Mouse (Mus musculus) left cerebral cortex, adult 2 months (tissue): ENCODE results near the gene Lce6a. TPM values are rescaled to one million over a fixed set of nuclear protein-coding genes. Genes with fewer than 3 reads are reported as not detected.

ENCODE experiments used
- DNase-seq, 2 experiments: peaks; one replicate each; pipeline ENCODE4 v3.0.0; 2021 to 2022; ENCODE audit warnings: low spot score in 2 of 2, mixed read lengths in 1 of 2; ENCODE audit errors: extremely low spot score in 1 of 2
- H3K27ac ChIP-seq: fragments of 200-600 bp; 2 replicates; pipeline ENCODE4 v1.8.1; 2022
- H3K4me3 ChIP-seq: fragments of 200-600 bp; 2 replicates; pipeline ENCODE4 v1.8.1; 2022
- CTCF ChIP-seq: fragments of 200-600 bp; IDR thresholded peaks from 2 replicates; pipeline ENCODE4 v1.8.1; 2022; ENCODE audit warnings: antibody characterized with exemption, mild to moderate bottlenecking, moderate library complexity
- intact Hi-C: fragments of 180-260 bp; cut with DNase I; formaldehyde crosslinking; loops from one replicate; pipeline ENCODE4 v1.15.1; 2025
- long read RNA-seq, 2 experiments: library from polyadenylated mRNA; stranded (forward); transcript quantifications; one replicate each; pipeline ENCODE4 v2.0.0; 2021; ENCODE audit warnings: borderline mapping rate in 2 of 2
- total RNA-seq, 2 experiments: library from RNA; stranded (reverse); gene quantifications; 2 replicates each; pipeline ENCODE4 v1.2.3; 2021

The Lce6a gene
- not detected for total RNA-seq
- long read RNA-seq, experiment 1 = 0 reads
- long read RNA-seq, experiment 2 = 0 reads

DNA sequence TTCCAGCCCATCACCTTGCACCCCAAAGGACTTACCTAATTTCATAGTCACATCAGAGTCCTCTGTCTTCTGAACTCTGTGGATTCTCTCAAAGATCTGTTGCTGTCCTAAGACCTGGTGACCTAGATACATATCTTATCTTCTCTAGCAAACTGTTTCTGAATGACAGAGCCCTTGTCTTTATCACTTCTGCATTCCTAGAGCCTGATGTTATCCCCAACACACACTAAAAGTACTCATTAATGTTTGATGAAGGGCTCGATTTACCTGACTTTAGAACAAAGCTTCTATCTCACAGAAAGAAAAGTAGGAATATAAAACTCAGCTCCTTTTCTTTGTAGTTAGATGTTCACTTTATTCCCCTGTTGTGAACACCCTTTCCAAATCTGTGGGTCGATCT lies at the start of gene Lce6a:
Gene Lce6a, minus strand, starts transcription at position 101 of the 400 bp plus-strand sequence.
- DNase-seq = no peak
- Histone ChIP-seq H3K4me3 (no peak within 1 kb of the TSS), H3K27ac (no peak within 1 kb of the TSS)
- TF ChIP-seq CTCF = no peak
- intact Hi-C loops = no loop called here

DNA sequence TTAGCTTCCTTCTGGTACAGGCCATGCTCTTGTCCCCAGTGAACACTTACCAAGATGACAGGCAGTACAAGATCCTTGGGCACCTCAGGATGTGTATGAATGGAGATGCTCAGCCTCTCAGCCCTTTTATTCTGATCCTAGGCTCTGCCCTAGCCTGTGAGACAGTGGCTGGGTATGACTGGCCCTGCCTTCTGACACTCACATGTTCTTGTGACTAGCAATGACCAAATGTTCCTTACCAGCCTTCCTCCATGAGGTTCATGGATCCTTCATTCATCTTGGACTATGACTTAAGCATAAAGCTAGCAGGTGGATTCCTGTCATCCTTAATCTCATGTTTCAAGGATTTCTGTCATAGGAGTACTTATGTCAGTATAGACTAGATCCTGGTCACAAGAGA lies 48.8 kb upstream of the Lce6a start, which contains the start of gene Lce1a2:
Gene Lce1a2, minus strand, starts transcription at position 101 of the 400 bp plus-strand sequence.
- TF ChIP-seq CTCF = no peak
- intact Hi-C loops = no loop called here
- no peak within 1 kb of the TSS for H3K27ac ChIP-seq
- no peak for DNase-seq
- no peak within 1 kb of the TSS for H3K4me3 ChIP-seq

DNA sequence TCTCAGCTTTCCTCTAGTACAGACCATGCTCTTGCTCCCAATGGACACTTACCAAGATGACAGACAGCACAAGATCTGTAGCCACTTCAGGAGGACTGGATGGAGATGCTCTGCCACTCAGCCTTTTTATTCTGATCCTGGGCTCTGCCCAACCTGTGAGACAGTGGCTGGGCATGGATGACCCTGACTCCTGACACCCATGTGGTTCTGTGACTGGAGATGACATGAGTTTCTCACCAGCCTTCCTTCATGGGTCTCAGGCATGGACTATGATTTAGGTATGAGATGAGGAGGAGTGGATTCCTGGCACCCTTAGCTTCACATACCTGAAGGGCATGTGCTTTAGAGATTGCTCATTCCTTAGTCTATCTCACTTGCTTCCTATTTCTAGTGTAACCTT lies 35.4 kb upstream of the Lce6a start, which contains the start of gene Lce1b:
Gene Lce1b, minus strand, starts transcription at position 101 of the 400 bp plus-strand sequence.
- no peak for DNase-seq
- TF ChIP-seq CTCF = no peak
- intact Hi-C loops = no loop called here
- Histone ChIP-seq H3K27ac (no peak within 1 kb of the TSS), H3K4me3 (no peak within 1 kb of the TSS)

DNA sequence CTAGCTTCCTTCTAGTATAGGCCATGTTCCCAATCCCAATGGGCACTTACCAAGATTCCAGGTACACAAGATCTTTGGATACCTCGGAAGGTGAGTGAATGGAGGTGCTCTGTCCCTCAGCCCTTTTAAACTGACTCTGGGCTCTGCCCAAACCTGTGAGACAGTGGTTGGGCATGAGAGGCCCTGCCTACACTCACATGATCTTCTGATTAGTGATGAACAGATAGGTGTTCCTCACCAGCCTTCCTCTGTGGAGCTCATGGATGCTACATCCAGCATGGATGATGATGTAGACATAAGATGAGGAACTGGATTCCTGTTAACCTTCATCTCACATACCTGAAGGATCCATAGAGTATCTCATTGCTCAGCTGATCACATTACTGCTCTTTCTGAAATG lies 26.7 kb upstream of the Lce6a start, which contains the start of gene Lce1a1:
Gene Lce1a1, minus strand, starts transcription at position 101 of the 400 bp plus-strand sequence.
- intact Hi-C loops = no loop called here
- Histone ChIP-seq H3K4me3 (no peak within 1 kb of the TSS), H3K27ac (no peak within 1 kb of the TSS)
- DNase-seq = no peak
- no peak for TF ChIP-seq CTCF

- DNase-seq = no peak
- Histone ChIP-seq H3K4me3 (no peak overlapping the region), H3K27ac (no peak overlapping the region)
- intact Hi-C loops = no loop called here
- TF ChIP-seq CTCF = no peak
These were observed 18.4 kb upstream of the Lce6a start for GRCm38 (mm10) chr3:92639854-92640253.

DNA sequence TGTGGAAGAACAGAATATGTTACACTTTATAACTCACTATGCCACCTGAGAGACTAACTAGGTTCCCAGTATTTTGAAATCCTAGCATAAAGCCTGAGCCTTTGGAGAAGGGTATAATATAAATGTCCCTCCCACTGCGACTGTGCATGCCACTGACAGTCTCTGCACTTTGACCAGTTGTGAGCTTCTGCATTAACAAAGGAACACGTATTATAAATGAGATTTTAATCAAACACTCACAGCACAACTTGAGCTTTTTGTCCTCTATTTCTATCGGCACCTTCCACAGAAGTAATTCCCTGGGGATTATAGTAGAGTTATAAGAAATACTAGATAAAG lies 17.2 kb upstream of the Lce6a start:
- intact Hi-C loops = no loop called here
- TF ChIP-seq CTCF = no peak
- Histone ChIP-seq H3K27ac (no peak overlapping the region), H3K4me3 (no peak overlapping the region)
- no peak for DNase-seq

DNA sequence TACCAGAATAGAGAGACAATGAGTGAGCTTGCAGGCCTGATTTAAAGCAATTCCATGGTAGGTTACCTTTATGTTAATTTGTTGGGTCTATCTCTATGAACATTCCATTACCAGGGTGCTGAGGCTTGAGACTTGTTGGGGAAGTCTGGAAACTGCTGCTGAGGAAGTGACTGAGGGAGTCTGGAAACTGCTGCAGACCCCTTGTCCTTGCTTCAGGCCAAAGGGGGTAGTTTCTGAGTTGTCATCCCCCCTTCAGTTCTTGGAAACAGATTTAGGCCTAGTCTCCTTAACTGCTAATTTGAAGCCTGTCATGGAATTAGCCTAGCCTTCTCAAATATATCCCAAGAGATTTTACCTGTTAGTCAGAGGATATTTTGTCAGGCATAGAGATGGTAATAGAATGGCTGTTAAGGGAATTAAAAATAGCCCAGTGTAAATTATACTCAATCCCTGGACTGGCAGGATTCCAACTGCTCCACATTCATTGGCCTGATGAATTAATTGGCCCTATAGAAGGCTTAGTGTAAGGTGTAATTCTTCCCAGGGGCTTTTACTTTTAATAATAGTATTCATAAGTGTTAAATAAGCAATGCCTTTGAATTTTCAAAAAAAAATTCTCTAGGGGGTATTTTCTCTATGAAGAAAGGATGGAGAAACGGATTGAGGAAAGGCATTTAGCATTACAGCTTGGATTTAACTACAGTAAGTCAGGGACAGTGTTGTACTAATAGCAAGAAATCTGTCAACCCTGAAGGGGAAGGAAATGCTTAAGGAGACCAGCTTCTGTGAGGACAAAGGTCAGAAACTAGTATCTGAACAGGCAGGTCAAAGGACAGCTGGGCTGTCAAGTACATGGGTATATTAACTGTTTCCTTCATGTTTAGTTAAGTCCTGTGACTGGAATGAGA lies 16.5 kb upstream of the Lce6a start:
- intact Hi-C loops = no loop called here

DNA sequence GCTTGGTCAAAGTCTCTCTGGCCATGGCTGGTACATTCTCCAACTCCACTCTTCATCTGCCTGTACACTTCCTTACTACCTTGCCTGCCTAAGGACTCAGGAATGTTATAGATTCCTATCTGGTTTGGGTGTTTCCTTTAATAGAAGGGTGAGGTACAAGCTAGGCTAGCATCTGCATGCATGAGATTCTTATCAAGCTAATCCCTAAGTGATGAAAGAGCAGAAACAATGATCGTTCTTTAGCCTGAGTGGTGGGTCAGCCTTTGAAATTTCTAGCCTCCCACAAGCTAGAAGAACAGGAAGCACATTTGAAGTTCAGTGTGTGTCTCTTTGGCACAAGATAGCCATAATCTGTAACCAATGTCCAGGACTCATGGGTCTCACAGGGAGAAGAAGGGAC lies 11.7 kb downstream of the Lce6a start:
- no peak for TF ChIP-seq CTCF
- Histone ChIP-seq H3K4me3 (no peak overlapping the region), H3K27ac (no peak overlapping the region)
- intact Hi-C loops = loop anchor here (10.0 kb wide), 1 partner anchor 215 kb away; no protein-coding TSS in a partner anchor
- no peak for DNase-seq

More for the DNA sequence above, 16.5 kb upstream of the Lce6a start:
- TF ChIP-seq CTCF = no peak
- Histone ChIP-seq H3K4me3 (no peak overlapping the region), H3K27ac (no peak overlapping the region)
- DNase-seq = no peak

DNA sequence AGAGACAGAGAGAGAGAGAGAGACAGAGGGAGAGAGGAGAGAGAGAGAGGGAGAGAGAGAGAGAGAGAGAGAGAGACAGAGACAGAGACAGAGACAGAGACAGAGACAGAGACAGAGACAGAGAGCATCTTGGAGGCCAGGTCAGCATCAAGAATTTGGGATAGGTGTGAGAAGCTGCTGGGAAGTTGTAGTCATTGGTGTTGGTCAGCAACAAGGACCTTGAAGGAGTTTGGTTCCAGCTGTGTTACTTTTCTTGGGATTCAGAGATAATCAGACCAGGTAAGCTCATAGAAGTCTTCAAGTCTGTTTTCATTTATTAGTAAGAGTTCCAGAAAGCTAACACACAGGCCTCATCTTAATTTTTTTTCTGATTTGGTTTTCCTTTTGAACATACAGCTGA lies 14.1 kb downstream of the Lce6a start, which contains the start of gene 2210017I01Rik:
Gene 2210017I01Rik, minus strand, starts transcription at position 101 of the 400 bp plus-strand sequence.
- intact Hi-C loops = loop anchor here (10.0 kb wide), 1 partner anchor 213 kb away; no protein-coding TSS in a partner anchor
- TF ChIP-seq CTCF = no peak
- H3K27ac ChIP-seq = no peak within 1 kb of the TSS
- H3K4me3 ChIP-seq = no peak within 1 kb of the TSS
- DNase-seq = no peak

- intact Hi-C loops = loop anchor here (10.0 kb wide), 1 partner anchor 207 kb away; no protein-coding TSS in a partner anchor
- no peak overlapping the region for H3K27ac ChIP-seq
- DNase-seq = no peak
- peak; percentile 53 for TF ChIP-seq CTCF
- no peak overlapping the region for H3K4me3 ChIP-seq
These were observed 19.3 kb downstream of the Lce6a start for GRCm38 (mm10) chr3:92602169-92602568.

GRCm38 (mm10) chr3:92600456-92600855 lies 21.0 kb downstream of the Lce6a start:
- no peak; the same call in 1 of the 2 replicates for TF ChIP-seq CTCF
- Histone ChIP-seq H3K4me3 (no peak overlapping the region), H3K27ac (no peak overlapping the region)
- no peak for DNase-seq
- intact Hi-C loops = loop anchor here (10.0 kb wide), 1 partner anchor 206 kb away; no protein-coding TSS in a partner anchor

DNA sequence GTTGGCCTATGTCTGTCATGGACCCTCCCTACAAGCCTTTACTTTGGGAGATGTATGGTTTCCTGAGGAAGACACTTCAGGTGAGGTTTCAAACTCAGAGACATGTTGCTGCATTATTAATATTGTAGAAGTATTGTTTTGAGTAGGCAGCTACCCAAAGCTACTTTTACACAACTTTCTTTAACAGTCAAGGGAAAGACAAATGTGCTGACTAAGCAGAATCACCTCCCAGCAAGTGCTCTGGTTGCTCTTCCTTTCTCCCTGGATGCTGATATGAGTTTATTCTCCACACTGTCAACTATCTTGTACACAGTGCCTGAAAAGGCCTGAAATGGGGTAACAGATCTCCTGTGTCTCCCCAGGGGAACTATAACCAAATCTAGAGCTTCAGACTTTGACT lies 21.5 kb downstream of the Lce6a start:
- Histone ChIP-seq H3K4me3 (no peak overlapping the region), H3K27ac (no peak overlapping the region)
- intact Hi-C loops = loop anchor here (1.0 to 10.0 kb wide), 2 partner anchors 205 to 449 kb away; no protein-coding TSS in a partner anchor
- DNase-seq = no peak
- no peak for TF ChIP-seq CTCF
